Mouse (Mus musculus): Measurements from ENCODE around the gene Med21.

DNA sequence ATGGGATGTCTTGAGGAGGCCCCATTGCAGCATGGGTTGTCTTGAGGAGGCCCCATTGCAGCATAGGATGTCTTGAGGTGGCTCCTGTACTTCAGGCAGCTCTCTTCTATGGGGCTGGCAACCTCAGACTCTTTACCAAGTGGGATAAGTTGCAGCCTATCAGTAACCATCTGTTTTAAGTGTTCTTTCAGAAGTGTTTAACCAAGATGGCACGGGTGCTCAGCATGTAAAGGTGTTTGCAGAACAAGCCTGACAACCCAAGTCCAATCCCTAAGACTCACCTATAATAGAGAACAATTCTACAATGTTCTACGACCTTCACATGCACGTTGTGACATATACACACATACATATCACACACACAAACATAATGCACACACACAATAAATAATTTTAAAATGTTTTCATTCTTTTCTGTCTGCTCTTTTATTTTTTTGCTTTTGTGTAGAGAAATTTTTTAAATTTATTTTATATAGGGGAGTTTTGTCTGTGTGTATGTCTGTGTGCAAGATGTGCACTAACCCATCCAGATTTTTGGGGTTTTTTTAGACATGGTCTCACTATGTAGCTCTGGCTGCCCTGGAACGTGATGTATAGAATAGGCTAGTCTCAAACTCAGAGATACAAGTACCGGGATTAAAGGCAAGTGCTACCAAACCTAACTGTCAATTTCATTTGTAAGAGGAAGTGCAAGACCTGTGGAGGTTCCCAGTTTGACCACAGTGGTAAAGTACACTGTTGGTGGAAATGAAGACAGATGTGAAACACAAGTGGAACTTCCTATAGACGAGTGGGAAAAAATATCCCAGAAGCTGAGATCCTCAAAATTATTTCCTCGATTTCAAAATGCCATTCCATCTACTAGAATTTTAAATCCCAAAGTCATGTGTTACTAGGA lies 2.0 kb upstream of the Med21 start:
- TF ChIP-seq CTCF (IDR thresholded peaks at IDR 0.05; ENCODE audit: insufficient read depth, low read depth, low read length) (no peak), POLR2A (IDR thresholded peaks at IDR 0.05; ENCODE audit: insufficient read depth, low read depth, low read length) (no peak)
